Mouse (Mus musculus) thymus, adult 18-20 months (tissue): ENCODE measurements at regions not wholly inside any gene's neighbourhood (a gene's known extent, or its start where the extent isn't known, plus 50 kb on each side); places are given as distances from the start of the nearest gene placed in this dataset.
A peak's percentile ranks its signal among the peaks of the same experiment; 100 is the strongest.
"Not testable (repeated sequence)": the region's sequence is repeated elsewhere in the genome, so short reads cannot be mapped to it uniquely, and the experiment has no call there.

Source experiments
- DNase-seq, 2 experiments: peaks; one replicate each; pipeline ENCODE4 v3.0.0; 2022; ENCODE audit warnings: mixed read lengths in 2 of 2

DNA sequence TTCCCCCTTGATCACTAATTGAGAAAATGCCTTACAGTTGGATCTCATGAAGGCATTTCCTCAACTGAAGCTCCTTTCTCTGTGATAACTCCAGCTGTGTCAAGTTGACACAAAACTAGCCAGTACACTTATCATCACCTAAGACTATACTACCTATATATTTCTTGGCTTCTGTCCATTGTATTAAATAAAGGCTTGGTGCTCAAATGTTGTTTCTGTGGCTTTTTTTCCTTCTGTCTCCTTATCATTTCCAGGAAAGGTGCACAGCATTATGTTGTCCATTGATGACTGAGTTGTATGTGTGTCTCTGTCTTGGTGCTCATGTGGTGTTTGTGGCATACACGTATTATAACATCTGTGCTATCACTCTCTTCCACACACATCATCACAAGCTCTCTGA lies 461.5 kb downstream of the Dad1 start:
- not testable (repeated sequence) for DNase-seq

DNA sequence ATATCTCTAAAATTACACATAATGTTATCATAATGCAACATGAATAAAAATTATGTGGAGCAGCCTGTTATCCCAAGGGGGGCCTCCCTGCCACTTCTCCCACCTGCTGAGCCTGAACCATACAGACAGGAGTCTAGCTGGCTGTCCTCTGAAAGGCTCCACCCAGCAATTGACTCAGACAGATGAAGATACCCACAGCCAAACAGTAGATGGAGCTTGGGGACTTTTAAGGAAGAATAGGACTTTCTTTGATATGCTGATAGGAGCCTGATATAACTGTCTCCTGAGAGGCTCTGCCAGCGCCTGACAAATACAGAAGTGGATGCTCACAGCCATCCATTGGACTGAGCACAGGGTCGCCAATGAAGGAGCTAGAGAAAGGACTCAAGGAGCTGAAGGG lies 468.4 kb downstream of the Dad1 start:
- DNase-seq: not testable (repeated sequence)

DNA sequence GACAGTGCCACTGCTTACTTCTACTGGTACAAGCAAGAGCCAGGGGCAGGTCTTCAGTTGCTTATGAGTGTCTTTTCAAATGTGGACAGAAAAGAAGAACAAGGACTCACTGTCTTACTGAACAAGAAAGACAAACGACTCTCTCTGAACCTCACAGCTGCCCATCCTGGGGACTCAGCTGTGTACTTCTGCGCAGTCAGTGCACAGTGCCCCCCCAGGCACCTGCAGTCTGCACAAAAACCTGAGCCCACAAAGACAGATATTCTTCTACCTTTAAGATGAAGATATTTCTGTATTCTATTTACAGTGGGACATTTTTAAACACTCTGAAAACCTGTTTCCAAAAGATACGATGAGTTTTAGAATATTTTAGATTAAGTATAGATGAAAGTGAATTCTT lies 476.5 kb downstream of the Dad1 start:
- DNase-seq: no peak

DNA sequence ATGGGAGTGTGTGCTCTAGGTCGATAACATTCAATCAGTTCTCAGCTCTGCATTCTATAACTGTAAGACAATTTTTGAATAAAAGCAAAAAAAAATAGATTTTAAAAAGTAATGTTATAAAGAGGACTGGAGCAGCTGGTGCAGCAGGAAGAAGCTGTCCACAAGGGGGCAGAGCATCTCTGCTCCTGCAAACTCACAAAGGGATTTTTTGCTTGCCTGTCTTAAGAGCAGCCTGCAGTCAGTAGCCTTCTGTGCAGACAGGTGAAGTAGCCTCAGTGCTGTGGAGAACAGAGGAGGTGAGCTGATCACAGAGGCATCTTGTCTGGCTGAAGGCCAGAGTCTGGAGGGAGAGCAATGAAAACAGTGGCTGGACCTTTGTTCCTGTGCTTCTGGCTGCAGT lies 477.2 kb downstream of the Dad1 start:
- peak; percentile 46 to 62 for DNase-seq

DNA sequence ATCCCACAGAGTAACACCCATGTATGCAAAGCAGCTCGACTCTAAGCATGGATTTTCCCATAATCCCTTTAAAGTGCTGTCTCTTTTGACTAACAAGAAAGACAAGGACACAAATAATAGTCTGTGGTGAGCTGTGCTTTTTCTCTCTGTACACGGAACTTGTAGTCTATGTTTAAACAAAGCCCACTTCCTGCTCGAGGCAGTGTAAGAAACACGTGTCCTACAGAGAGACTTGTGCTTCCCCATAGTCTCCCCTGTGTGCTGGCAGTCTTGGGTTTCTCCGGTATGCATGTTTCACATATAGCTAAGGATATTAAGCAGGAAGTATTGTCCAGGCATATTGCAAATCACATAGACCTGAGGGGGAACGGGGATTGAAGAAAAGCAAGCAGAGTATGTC lies 487.4 kb downstream of the Dad1 start:
- not testable (repeated sequence) for DNase-seq

DNA sequence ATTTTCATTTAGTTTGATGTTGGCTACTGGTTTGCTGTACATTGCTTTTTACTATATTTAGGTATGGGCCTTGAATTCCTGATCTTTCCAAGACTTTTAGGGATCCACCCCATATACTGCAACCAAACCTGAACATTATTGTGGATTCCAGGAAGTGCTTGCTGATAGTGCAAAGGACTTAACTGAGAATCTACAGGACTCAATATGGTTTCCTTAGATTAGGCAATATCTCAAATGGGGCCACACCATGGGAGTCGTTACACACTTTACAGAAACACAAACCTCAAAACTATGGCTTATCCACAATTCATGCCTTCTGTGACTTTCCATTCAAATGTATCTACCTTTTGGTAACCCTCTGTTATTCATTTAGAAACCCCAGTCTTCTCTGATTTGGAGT lies 488.0 kb downstream of the Dad1 start:
- not testable (repeated sequence) for DNase-seq

DNA sequence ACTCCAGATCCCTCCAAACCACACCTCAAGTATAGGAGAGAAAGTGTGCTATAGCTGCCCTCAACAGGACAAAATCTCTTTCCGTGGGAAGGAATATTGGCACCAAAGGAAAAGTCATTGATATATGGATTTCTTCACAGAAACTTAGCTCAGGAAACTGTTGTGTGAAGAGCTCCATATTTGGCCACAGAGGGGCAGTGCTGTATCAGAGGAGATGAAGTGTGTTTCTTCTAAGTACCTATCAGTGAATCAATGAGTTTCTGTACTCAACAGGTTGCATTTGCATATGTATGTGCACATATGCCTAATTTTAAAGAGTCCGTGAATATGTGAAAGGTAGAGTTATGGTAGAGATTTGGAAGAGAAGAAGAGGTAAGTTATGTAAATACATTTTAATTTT lies 493.3 kb downstream of the Dad1 start:
- DNase-seq: not testable (repeated sequence)

DNA sequence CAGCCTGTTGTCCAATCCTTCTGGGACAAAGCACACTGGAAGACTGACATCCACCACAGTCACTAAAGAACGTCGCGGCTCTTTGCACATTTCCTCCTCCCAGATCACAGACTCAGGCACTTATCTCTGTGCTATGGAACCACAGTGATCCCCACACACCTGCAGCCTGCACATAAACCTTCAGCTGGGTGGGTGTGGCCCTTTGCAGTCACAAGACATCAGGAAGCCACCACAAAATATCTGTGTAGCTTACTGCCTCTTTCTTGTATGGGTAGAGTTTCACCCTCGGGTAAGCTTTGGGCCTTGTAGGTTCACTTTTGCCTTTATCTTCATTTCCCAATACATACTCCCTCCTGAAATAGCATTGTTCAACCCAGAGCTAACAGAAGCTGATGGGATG lies 496.1 kb downstream of the Dad1 start:
- peak; percentile 25 to 59 for DNase-seq

DNA sequence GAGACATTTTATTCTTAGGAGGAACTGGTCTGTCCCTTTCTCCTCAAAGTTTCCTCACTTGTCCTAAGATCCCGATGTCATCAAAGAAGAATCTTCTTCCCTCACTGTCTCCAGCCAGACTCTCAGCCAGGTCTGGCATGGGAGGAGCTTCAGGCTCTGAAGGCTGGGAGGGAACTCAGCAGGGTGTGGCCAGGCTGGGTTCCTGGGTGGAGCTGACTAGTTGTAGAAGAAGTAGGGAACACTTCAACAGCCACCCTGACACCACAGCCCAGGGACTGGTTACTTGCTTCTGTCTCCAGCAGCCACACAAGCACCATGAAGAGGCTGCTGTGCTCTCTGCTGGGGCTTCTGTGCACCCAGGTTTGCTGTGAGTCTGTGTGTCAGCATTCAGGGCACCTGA lies 496.8 kb downstream of the Dad1 start:
- not testable (repeated sequence) for DNase-seq

DNA sequence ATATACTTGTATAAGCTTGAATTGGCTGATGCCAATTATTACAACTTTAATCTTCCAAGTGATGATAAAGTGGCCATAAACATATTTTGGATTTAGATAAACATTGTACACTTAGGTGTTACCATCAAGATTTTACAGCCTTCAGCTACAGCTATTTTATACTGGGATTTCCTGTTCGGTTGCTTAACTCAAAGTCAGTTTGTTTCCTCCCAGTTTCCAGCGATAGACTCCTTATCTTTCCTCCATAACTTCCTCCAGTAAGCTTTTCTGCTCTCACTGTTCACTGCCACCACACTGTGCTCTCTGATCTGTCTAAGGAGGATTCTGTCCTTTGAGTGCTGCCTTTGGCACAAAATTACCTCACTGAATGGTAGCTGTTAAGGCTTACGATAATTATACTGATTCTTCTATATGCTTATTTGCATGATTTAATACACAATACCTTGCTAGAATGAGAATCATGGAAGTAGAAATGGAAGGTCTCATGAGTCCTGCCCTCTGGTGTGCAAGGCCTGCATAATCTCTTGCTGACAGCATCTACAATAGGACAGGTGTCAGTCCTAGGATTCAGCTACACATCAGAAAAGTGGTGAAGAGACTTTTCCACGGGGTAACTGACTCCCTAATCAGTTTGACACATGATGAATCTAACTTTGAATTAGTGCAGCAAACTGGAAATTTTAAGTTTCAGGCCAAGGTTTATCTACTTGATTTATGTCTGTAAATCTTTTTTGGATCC lies 503.0 kb downstream of the Dad1 start:
- DNase-seq: no peak

DNA sequence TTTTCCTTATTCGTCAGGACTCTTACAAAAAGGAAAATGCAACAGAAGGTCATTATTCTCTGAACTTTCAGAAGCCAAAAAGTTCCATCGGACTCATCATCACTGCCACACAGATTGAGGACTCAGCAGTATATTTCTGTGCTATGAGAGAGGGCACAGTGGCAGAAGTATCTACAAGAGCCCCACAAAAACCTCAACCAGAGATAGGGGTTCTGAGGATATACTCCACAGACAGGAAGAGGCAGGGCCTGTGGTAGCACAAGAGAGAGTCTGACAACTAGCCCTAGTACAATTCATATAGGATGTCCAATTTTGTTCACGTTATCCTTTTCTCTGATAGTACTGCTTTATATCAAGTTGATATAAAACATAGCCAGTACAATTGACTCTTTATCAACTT lies 510.4 kb downstream of the Dad1 start:
- DNase-seq: not testable (repeated sequence)

DNA sequence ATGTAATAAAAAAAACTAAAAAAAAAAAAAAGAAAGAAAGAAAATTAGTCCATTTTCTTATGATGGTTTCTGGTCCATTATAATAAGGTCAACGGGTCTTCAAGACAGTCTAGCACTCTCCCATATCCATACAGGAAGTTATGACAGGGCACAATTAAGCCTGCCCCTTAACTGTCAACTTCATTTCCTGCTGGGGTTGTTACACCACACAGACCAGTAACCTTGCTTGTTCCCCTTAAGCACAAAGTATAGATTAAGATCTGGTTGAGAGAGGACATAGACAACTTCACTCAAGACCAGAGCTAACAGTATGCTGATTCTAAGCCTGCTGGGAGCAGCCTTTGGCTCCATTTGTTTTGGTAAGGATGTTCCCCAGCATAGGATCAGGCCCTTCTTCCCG lies 511.0 kb downstream of the Dad1 start:
- not testable (repeated sequence) for DNase-seq

DNA sequence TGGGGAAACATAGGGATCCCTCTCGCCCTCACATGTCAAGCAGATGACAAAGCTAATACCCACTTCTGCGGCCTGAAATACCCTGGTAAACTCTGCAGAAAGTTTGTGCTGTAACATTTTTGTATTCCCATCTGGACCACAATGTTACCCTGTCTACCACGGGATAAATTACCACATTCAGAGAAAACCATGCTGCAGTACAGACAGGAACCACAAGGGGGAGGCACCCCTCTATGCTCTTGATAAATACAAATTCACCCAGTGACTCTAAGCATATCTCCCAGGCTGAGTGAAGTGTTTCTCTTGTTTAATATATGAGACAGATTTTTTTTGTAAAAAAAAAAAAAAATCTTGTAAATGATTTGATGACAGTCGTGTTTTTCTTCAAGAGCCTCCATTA lies 512.7 kb downstream of the Dad1 start:
- DNase-seq: peak in 1 of 2 experiments; percentile 42

DNA sequence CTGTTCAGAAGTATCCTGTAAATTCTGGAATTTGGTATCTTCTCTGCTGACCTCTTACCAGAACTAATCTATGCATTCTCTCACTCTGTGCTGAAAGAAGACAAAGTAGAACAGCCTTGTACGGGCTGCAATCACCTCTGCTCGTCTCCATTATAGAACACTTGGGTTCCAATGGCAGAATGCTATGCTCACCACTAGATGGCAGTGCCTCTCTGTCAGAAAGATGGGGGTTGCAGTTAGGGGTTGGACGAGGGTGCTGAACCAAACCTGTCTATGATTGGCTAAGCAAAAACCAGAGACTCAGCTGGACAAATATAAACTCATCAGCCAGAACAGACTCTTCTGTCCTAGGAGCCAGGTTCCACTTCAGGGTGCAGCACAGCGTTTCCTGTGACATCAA lies 515.9 kb downstream of the Dad1 start:
- DNase-seq: not testable (repeated sequence)

DNA sequence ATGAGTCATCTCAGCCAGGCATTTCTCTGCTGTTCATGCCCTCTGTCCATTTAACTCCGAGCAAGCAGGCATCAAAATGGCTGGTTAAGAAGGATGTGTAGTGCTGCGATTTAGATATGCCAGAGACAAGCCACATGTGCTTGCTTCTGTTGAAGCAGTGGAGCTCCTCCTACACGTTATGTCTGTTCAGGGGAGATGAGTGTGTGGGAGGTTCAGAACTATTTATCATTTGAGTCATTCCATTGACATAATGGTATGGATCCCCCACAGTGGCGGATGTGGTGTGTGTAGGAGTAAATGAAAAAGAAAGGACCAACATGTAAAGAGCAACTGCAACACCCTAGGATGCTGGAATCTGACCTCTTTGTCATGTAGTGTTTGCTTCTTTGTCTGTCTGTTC lies 517.6 kb downstream of the Dad1 start:
- DNase-seq: not testable (repeated sequence)

DNA sequence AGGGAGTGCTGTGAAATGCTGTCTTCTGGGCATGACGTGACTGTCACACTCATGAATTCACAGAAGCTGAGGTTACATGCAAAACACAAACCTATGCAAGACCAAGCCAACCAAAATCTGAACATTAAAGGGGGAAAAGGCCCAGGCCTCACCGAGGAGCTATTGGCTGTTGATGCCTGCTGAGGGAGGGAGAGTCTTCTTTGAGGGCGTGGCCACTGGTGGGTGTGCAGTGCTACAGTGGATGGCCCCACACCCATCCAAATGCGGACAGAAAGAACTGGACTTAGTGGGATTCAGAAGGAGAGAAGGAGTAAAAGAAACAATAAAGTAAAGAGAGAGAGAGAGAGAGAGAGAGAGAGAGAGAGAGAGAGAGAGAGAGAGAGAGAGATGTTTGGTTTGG lies 522.3 kb downstream of the Dad1 start:
- not testable (repeated sequence) for DNase-seq

DNA sequence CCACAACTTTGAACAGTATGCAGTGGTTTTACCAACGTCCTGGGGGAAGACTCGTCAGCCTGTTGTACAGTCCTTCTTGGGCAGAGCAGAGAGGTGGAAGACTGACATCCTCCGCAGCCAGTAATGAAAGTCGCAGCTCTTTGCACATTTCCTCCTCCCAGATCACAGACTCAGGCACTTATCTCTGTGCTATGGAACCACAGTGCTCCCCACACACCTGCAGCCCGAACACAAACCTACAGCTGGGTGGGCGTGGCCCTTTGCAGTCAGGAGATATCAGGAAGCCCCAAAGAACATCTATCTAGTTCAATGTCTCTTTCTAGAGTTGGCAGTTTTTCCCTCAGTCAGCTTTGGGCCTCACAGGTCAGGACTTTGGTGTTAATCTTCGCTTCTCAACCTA lies 524.0 kb downstream of the Dad1 start:
- DNase-seq: not testable (repeated sequence)

DNA sequence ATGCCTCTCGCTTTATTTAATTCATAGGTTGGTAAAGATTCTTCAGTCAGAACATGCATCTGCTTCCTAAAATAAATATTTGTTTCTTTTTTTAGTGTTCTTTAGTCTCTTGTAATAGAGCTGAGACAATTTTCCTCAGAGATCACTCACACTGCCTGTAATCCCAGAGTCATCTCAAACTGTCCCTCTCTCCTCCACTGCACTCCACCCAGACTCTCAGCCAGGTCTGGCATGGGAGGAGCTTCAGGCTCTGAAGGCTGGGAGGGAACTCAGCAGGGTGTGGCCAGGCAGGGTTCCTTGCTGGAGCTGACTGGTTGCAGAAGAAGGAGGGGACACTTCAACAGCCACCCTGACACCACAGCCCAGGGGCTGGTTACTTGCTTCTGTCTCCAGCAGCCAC lies 524.8 kb downstream of the Dad1 start:
- not testable (repeated sequence) for DNase-seq

DNA sequence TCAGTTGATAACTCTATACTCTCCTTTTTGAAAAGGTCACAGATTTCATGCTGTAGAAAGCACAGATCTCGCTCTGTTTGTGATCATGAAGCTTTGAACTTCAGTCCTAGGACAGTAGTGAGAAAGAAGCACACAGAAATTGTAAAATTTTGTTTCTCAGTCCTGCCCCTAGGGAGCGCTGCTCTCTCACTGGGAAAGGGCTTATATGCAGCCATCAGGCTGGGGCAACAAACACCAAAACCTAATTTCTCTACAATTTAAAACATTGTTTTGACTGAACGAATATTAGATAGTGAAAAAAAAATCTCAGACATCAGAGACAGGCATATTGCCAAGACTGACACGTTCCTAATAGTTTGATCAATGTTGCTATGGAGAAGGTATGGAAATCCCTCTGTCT lies 527.0 kb downstream of the Dad1 start:
- DNase-seq: not testable (repeated sequence)

DNA sequence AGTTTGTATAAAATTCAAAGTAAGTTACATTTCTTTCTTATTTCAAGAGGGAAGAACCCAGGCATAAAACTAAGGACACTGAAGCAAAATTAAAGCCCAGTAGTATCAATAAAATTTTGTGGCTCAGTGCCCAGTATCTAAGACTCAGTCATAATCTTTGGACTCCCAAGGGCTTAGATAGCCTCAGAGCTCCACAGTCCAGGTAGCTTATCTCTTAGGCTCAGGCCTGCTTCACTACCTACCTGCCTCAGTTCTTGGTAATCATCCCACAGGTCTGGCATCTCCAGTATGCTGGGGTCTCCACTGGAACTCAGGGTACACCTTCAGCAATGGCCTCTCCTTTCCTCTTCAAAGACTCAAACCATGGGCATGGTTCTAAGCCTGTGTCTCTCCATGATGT lies 530.3 kb downstream of the Dad1 start:
- not testable (repeated sequence) for DNase-seq

DNA sequence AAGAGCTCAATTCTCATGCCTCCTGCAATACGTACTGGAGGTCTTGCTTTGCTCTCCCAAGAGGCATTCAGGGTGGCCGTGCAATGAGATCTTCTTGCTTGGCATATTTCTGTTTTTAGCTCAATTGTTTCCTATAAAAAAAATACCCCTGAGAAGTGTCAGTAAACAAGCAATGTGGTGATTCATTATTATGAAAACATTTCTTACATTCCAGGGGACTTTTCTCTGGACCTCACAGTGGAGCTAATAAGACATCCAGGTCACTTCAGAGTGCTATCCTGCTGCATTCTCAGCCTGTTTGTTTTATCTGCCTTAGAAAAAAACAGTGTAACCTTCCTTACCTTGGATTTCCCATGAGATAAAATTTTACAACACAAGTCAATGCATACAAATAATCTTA lies 532.0 kb downstream of the Dad1 start:
- not testable (repeated sequence) for DNase-seq

DNA sequence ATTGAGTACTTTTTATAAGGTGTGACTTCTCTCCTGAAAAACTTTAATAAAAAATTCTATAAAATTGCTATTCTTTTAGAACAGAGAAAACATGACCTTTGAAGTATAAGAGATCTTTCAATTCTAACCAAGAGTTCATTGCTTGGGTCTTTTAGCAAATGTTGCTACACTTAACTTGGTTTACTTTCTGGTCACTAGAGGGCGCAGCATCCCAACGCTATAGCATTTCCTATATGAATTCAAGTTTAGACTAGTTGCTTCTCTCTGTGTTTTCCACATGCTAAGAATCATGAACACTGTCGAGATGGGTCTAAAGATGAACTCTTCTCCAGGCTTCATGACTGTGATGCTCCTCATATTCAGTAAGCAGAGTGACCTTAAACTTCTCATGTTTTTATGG lies 544.3 kb downstream of the Dad1 start:
- not testable (repeated sequence) for DNase-seq

DNA sequence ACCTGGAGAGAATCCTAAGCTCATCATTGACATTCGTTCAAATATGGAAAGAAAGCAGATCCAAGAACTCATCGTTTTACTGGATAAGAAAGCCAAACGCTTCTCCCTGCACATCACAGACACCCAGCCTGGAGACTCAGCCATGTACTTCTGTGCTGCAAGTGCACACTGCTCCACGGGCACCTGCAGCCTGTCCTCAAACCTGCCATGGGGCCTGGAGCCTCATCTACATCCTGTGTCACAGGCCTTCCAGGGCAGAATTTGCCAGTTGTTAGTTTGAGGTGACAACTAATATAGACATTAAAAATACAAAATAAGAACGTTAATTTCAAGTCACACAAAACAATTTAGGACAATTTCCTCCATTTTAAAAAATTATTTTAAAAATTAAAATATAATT lies 549.6 kb downstream of the Dad1 start:
- DNase-seq: not testable (repeated sequence)

DNA sequence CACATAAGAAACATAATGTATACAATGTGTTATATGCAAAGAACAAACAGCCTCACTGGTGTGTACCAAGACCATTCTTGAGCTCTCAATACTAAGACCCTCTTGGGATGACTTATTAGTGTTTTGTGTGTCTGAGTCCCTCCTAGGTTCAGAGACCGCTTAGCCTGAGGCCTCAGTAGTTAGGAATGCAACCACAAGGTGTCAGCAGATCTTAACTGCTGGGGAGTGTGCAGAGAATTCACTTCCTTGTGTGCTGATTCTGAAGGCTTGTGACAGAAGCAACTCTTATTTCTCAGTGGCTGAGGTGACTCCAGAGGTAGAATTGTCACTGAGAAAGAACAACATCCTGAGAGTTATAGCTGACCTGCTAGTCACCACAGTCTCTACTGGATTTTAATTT lies 550.3 kb downstream of the Dad1 start:
- DNase-seq: not testable (repeated sequence)

DNA sequence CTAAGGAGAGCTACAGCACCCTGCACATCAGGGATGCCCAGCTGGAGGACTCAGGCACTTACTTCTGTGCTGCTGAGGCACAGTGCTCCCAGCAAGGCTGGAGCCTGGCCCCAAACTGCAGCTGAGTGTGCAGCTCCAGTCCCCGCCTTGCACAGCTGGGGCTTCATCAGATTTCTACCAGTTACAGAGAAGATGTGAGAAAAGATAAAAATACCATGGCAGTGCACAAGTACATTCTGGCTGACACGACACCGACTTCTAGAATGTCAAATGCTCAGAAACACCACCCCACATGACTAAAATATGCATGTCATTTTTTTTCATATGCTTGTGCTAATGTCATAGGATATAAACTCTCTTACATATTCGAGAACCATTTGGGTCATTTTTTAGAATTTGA lies 569.8 kb downstream of the Dad1 start:
- not testable (repeated sequence) for DNase-seq
